In the genomic region with DNA sequence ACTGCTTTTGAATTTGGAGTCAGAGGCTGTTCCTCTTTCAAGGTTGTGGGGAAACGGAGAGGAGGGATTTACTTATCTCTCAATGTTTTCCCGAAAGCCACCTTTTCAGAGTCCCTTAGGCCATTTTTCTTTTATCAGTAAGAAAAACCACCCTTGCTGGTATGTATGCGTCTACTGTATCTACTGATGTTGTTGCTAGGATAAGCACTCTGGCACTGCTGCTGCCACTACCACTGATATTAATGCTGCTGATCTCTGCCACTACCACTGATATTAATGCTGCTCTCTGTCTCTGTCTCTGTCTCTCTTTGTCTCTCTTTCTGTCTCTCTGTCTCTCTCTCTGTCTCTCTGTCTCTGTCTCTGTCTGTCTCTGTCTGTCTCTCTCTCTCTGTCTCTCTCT, we compare ENCODE assay signal across 26 mouse cellular contexts.
"Had no signal": no experiment of that assay in that cellular context is flagged by ENCODE, and none has a peak within 500 bp of the region (broad histone marks: within the 10 kb centered on the region; RNA-seq: fewer than 3 reads in every experiment).

No protein-coding gene starts in this region.

- H3K27ac ChIP-seq: gastrocnemius, adult 2 months; heart, embryonic 13.5 days; heart, embryonic 15.5 days; hindbrain, embryonic 15.5 days; hindbrain, postnatal 0 days; kidney, embryonic 15.5 days; kidney, postnatal 0 days; limb, embryonic 13.5 days; limb, embryonic 15.5 days; liver, embryonic 15.5 days had no signal

- H3K36me3 ChIP-seq: heart, embryonic 13.5 days; heart, embryonic 15.5 days; hindbrain, embryonic 13.5 days; hindbrain, embryonic 15.5 days; kidney, embryonic 15.5 days; limb, embryonic 13.5 days; limb, embryonic 15.5 days; liver, embryonic 15.5 days had no signal

- H3K4me1 ChIP-seq: liver, embryonic 15.5 days had no signal

- H3K9ac ChIP-seq: heart, embryonic 13.5 days; heart, embryonic 15.5 days; hindbrain, embryonic 13.5 days; hindbrain, embryonic 15.5 days; kidney, embryonic 15.5 days; limb, embryonic 13.5 days; limb, embryonic 15.5 days; liver, embryonic 15.5 days had no signal

- DNase-seq: gastrocnemius, adult 2 months; gastrocnemius, postnatal 10 days; gastrocnemius, postnatal 25 days; heart, adult 18-20 months; heart, postnatal 14 days; heart, postnatal 36 days; kidney, adult 11 months; kidney, adult 2 months; kidney, adult 9 months; kidney, postnatal 14 days; kidney, postnatal 36 days; layer of hippocampus, adult 9-11 months; layer of hippocampus, postnatal 36 days; left cerebral cortex, postnatal 4 days had no signal

- H3K4me3 ChIP-seq: gastrocnemius, adult 2 months; heart, embryonic 13.5 days; heart, embryonic 15.5 days; hindbrain, embryonic 13.5 days; hindbrain, embryonic 15.5 days; kidney, embryonic 15.5 days; limb, embryonic 13.5 days; limb, embryonic 15.5 days; liver, embryonic 15.5 days had no signal

- H3K27me3 ChIP-seq: heart, embryonic 13.5 days; heart, embryonic 15.5 days; hindbrain, embryonic 15.5 days; kidney, embryonic 15.5 days; limb, embryonic 13.5 days; limb, embryonic 15.5 days; liver, embryonic 15.5 days had no signal

- H3K9me3 ChIP-seq: heart, embryonic 13.5 days; heart, embryonic 15.5 days; hindbrain, embryonic 13.5 days; hindbrain, embryonic 15.5 days; kidney, embryonic 15.5 days; limb, embryonic 13.5 days; limb, embryonic 15.5 days; liver, embryonic 15.5 days had no signal

- ATAC-seq: hindbrain, postnatal 0 days; intestine, embryonic 16.5 days had no signal

- H3K4me2 ChIP-seq: heart, embryonic 11.5 days; heart, embryonic 13.5 days; heart, embryonic 15.5 days; hindbrain, embryonic 13.5 days; hindbrain, embryonic 15.5 days; kidney, embryonic 15.5 days; limb, embryonic 13.5 days; limb, embryonic 15.5 days; liver, embryonic 15.5 days had no signal
